Mouse (Mus musculus): ENCODE data around the gene Chaf1a. TPM values are rescaled to one million over a fixed set of nuclear protein-coding genes. Genes with fewer than 3 reads are reported as not detected.
A peak's percentile ranks its signal among the peaks of the same experiment; 100 is the strongest.

Gene Chaf1a
- total and polyA plus RNA-seq, 3 experiments: 49.5 to 116 TPM; not detected in 1

GRCm38 (mm10) chr17:56016793-56017785, 23.1 kb upstream of the Chaf1a start:
- Histone ChIP-seq H3K36me3 (ENCODE audit: control insufficient read depth in 1 of 2, insufficient read depth in 2 of 2, low read length in 2 of 2) (peaks cover 0 to 3% of the 10 kb centered on the region in 2 experiments; a peak in 2 of 4 replicates), H3K79me2 (ENCODE audit: control insufficient read depth, insufficient read depth, low read length, poor library complexity) (no peaks in the 10 kb centered on the region)
- TF ChIP-seq POLR2AphosphoS2 (IDR thresholded peaks at IDR 0.05; ENCODE audit: low read length) (0 out of 2 replicates have a peak, but pooled peaks have one; percentile 7), POLR2A (IDR thresholded peaks at IDR 0.05; ENCODE audit: control insufficient read depth in 1 of 2, insufficient read depth in 1 of 2, low read depth in 1 of 2, low read length in 2 of 2, poor library complexity in 1 of 2) (0 out of 4 replicates have a peak, but pooled peaks of 1 of the 2 experiments have one; percentile 16), MYB (IDR thresholded peaks at IDR 0.05; ENCODE audit: low read depth, low read length) (no peak)

GRCm38 (mm10) chr17:56017848-56018247, 22.4 kb upstream of the Chaf1a start:
- Histone ChIP-seq H3K9ac (ENCODE audit: control insufficient read depth, low read depth, low read length, poor library complexity, severe bottlenecking) (no peak overlapping the region), H3K79me2 (ENCODE audit: control insufficient read depth, insufficient read depth, low read length, poor library complexity) (no peaks in the 10 kb centered on the region), H3K27me3 (ENCODE audit: control insufficient read depth in 1 of 2, insufficient read depth in 2 of 2, low read length in 2 of 2) (no peaks in the 10 kb centered on the region), H3K4me1 (ENCODE audit: control insufficient read depth in 1 of 2, insufficient read depth in 2 of 2, low read length in 2 of 2) (no peaks in the 10 kb centered on the region), H3K36me3 (ENCODE audit: control insufficient read depth in 1 of 2, insufficient read depth in 2 of 2, low read length in 2 of 2) (peaks cover 0 to 3% of the 10 kb centered on the region in 2 experiments; a peak in 2 of 4 replicates), H3K9me3 (replicated peaks; ENCODE audit: insufficient read depth, low read length) (no peaks in the 10 kb centered on the region), H3K4me3 (ENCODE audit: control insufficient read depth in 1 of 2, insufficient read depth in 1 of 2, low read depth in 2 of 2, low read length in 2 of 2) (no peak overlapping the region), H3K27ac (ENCODE audit: control insufficient read depth, low read depth, low read length) (no peak overlapping the region)
- TF ChIP-seq UBTF (IDR thresholded peaks at IDR 0.05; ENCODE audit: borderline replicate concordance, insufficient read depth, low read depth, low read length) (no peak), HCFC1 (IDR thresholded peaks at IDR 0.05; ENCODE audit: low read depth, low read length) (no peak), ETS1 (IDR thresholded peaks at IDR 0.05; ENCODE audit: low read depth, low read length) (no peak), KAT2A (conservative IDR thresholded peaks at IDR 0.05; ENCODE audit: low read depth, low read length) (no peak), EP300 (IDR thresholded peaks at IDR 0.05; ENCODE audit: low read depth in 1 of 2, low read length in 2 of 2) (no peak), POLR2A (IDR thresholded peaks at IDR 0.05; ENCODE audit: control insufficient read depth in 1 of 2, insufficient read depth in 1 of 2, low read depth in 1 of 2, low read length in 2 of 2, poor library complexity in 1 of 2) (no peak)
- DNase-seq (ENCODE audit: low read depth, low spot score): no peak

More at GRCm38 (mm10) chr17:56016793-56017785, 23.1 kb upstream of the Chaf1a start:
- Histone ChIP-seq H3K27ac (ENCODE audit: control insufficient read depth, low read depth, low read length) (no peak overlapping the region), H3K4me1 (ENCODE audit: control insufficient read depth in 1 of 2, insufficient read depth in 2 of 2, low read length in 2 of 2) (no peaks in the 10 kb centered on the region), H3K27me3 (ENCODE audit: control insufficient read depth in 1 of 2, insufficient read depth in 2 of 2, low read length in 2 of 2) (no peaks in the 10 kb centered on the region), H3K9ac (ENCODE audit: control insufficient read depth, low read depth, low read length, poor library complexity, severe bottlenecking) (no peak overlapping the region), H3K9me3 (replicated peaks; ENCODE audit: insufficient read depth, low read length) (no peaks in the 10 kb centered on the region), H3K4me3 (ENCODE audit: control insufficient read depth in 1 of 2, insufficient read depth in 1 of 2, low read depth in 2 of 2, low read length in 2 of 2) (no peak overlapping the region)
- no peak for DNase-seq (ENCODE audit: low read depth, low spot score)

GRCm38 (mm10) chr17:56018347-56019131, 21.7 kb upstream of the Chaf1a start:
- Histone ChIP-seq H3K4me3 (ENCODE audit: control insufficient read depth in 1 of 2, insufficient read depth in 1 of 2, low read depth in 2 of 2, low read length in 2 of 2) (no peak overlapping the region), H3K27me3 (ENCODE audit: control insufficient read depth in 1 of 2, insufficient read depth in 2 of 2, low read length in 2 of 2) (no peaks in the 10 kb centered on the region), H3K27ac (ENCODE audit: control insufficient read depth, low read depth, low read length) (no peak overlapping the region), H3K4me1 (ENCODE audit: control insufficient read depth in 1 of 2, insufficient read depth in 2 of 2, low read length in 2 of 2) (no peaks in the 10 kb centered on the region), H3K79me2 (ENCODE audit: control insufficient read depth, insufficient read depth, low read length, poor library complexity) (peaks cover 1% of the 10 kb centered on the region; the same call in 1 of the 2 replicates), H3K9me3 (replicated peaks; ENCODE audit: insufficient read depth, low read length) (no peaks in the 10 kb centered on the region), H3K36me3 (ENCODE audit: control insufficient read depth in 1 of 2, insufficient read depth in 2 of 2, low read length in 2 of 2) (peaks cover 0 to 3% of the 10 kb centered on the region in 2 experiments; a peak in 2 of 4 replicates), H3K9ac (ENCODE audit: control insufficient read depth, low read depth, low read length, poor library complexity, severe bottlenecking) (no peak overlapping the region)
- TF ChIP-seq SMC3 (IDR thresholded peaks at IDR 0.05; ENCODE audit: low read depth, low read length) (peak; percentile 23; the same call in 1 of the 2 replicates), MEF2A (IDR thresholded peaks at IDR 0.05; ENCODE audit: extremely low read depth, insufficient replicate concordance, low read depth, low read length, poor library complexity, severe bottlenecking) (no peak), CTCF (IDR thresholded peaks at IDR 0.05 in 2 of 3, conservative IDR thresholded peaks at IDR 0.05 in 1 of 3; ENCODE audit: control insufficient read depth in 1 of 3, insufficient read depth in 1 of 3, low read depth in 2 of 3, low read length in 3 of 3, poor library complexity in 1 of 3, severe bottlenecking in 1 of 3) (peak in 2 of 3 experiments; percentile 30 to 39; a peak in 4 of 6 replicates)
- no peak for DNase-seq (ENCODE audit: low read depth, low spot score)

All from MEL (cell line).